Mouse (Mus musculus): ENCODE data around the gene Wdr44. TPM values are rescaled to one million over a fixed set of nuclear protein-coding genes. Genes with fewer than 3 reads are reported as not detected.
"Not testable (repeated sequence)": the region's sequence is repeated elsewhere in the genome, so short reads cannot be mapped to it uniquely, and the experiment has no call there.

Gene Wdr44
- polyA plus RNA-seq, 1 experiment, result 6.8 TPM

DNA sequence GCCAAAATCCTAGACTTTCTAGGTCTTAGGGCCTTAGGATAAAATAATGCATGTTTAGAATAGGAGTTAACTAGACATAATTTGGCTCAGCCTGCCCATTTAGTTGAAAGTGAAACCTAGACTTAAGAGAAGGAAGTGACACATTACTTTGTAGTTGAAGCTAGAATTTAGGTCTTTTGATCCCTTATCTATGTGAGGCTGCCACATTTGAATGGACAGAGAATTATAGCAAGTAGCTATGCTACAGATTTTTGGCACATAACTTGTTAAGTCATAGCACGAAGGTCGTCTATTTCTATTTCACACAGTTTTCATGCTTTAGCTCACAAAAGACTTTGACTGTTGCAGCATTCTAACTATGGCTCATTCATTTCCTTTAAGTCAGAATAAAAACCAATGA is 4.5 kb downstream of the Wdr44 start:
- DNase-seq (ENCODE audit: low read depth), result no peak
- no peak for TF ChIP-seq POLR2A (IDR thresholded peaks at IDR 0.05; ENCODE audit: borderline replicate concordance, extremely low read depth, insufficient read depth, insufficient read length, poor library complexity, severe bottlenecking)
- TF ChIP-seq CTCF (IDR thresholded peaks at IDR 0.05; ENCODE audit: borderline replicate concordance, extremely low read depth, insufficient read depth, insufficient read length), result no peak

DNA sequence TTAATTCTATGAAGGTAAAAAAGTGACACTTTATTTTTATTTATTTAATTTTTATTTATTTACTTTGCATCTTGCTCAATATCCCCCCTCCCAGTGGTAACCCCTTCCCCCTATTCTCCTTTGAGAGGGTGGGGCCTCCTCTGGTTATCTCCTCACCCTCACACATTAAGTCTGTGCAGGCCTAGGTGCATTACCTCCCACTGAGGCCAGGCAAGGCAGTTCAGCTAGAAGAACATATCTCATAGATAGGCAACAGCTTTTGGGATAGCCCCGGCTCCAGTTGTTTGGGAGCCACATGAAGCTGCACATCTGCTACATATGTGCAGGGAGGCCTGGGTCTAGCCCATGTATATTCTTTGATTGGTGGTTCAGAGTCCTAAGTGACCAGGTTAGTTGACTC is 6.2 kb downstream of the Wdr44 start:
- TF ChIP-seq CTCF (IDR thresholded peaks at IDR 0.05; ENCODE audit: borderline replicate concordance, extremely low read depth, insufficient read depth, insufficient read length) (no peak), POLR2A (IDR thresholded peaks at IDR 0.05; ENCODE audit: borderline replicate concordance, extremely low read depth, insufficient read depth, insufficient read length, poor library complexity, severe bottlenecking) (no peak)
- no peak for DNase-seq (ENCODE audit: low read depth)

DNA sequence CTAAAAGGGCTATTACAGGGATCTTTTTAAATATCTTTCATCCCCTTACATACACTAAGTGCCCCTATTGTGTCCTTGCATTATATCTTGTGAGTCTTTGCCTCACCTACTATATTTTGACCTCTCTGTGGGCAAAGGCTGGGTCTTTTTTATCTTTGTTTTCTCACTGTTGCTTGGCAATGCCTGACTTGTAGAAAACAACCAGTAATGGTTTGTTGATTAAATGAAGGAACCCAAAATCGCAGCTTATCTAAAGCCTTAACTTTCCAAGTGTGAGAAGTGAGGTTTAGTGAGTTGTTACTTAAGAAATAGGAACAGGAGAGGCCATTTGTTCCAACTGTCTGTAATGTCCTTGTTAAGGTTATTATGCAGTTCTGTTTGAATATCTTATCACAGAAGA is 24.4 kb downstream of the Wdr44 start:
- DNase-seq (ENCODE audit: low read depth), result no peak
- TF ChIP-seq POLR2A (IDR thresholded peaks at IDR 0.05; ENCODE audit: borderline replicate concordance, extremely low read depth, insufficient read depth, insufficient read length, poor library complexity, severe bottlenecking) (no peak), CTCF (IDR thresholded peaks at IDR 0.05; ENCODE audit: borderline replicate concordance, extremely low read depth, insufficient read depth, insufficient read length) (no peak)

DNA sequence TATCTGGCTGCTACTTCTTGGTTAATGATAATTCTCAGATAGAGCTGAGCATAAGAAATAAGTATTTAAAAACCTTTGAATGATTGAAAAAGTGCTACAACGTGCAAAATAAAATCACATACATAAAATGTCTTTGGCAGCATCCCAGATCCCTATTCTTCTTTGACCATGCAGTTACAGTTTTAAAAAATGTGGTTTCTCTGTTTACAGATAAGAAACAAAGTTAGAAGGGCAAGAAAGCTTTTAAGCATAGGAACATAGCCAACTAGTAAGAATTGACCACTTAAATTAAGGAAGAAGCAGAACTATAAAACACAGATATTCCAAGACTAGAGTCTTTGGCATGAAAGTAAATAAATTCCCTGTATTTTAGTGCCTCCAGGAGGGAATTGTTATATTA is 34.6 kb downstream of the Wdr44 start:
- DNase-seq (ENCODE audit: low read depth), result no peak
- no peak for TF ChIP-seq POLR2A (IDR thresholded peaks at IDR 0.05; ENCODE audit: borderline replicate concordance, extremely low read depth, insufficient read depth, insufficient read length, poor library complexity, severe bottlenecking)
- TF ChIP-seq CTCF (IDR thresholded peaks at IDR 0.05; ENCODE audit: borderline replicate concordance, extremely low read depth, insufficient read depth, insufficient read length), result no peak

DNA sequence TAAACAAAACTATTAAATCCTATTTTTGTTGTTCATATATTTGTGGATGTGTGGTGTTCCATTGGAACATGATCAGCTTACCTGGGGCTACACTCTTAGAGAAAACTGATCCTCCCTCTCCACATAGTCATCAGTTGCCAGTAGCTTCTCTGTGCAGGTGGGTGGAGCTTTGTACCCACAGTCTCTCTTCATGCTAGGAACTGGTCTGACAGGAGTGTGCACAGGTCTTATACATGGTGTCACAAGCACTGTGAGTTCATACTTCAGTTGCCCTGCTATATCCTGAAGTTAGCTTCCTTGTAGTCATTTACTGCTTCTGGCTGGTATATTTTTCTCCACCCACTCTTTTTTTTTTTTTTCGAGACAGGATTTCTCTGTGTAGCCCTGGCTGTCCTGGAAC is 61.8 kb downstream of the Wdr44 start:
- TF ChIP-seq POLR2A (IDR thresholded peaks at IDR 0.05; ENCODE audit: borderline replicate concordance, extremely low read depth, insufficient read depth, insufficient read length, poor library complexity, severe bottlenecking) (no peak), CTCF (IDR thresholded peaks at IDR 0.05; ENCODE audit: borderline replicate concordance, extremely low read depth, insufficient read depth, insufficient read length) (no peak)
- no peak for DNase-seq (ENCODE audit: low read depth)

DNA sequence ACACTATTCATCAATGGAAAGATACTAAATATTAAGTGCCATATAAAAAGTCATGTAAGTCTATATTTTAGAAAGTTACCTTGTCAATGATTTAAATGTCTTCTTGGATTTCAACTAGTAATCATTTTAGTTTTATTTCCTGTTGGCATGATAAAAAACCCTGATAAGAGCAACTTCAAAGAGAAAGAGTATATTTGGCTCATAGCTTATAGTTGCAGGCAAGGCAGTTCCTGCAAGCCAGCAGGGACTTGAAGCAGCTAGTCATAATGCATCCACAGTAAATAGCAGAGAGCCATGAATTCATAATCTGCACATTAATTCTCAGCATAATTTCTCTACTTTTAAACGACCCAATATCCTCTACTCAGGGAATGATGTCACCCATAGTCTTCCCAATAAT is 75.0 kb downstream of the Wdr44 start:
- DNase-seq (ENCODE audit: low read depth), result no peak

DNA sequence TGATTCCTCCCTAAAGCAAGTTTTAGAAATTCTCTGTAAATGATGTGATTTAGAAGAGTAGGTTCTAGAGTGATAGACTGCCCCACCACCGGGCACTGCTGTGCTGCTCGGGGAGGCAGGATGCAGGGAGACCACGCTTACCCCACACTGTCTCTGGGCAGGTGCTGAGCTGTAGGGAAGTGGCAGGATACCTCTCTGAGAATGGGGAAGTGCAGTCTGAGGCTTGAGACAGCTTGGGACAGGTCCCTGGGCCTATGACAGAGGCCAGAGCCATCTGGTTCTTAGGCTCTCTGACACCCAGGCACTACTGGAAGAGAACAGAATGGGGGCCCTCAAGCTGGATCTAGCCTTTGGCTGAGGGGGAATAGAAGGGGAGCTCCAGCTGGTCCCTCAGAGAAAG is 114.3 kb downstream of the Wdr44 start:
- TF ChIP-seq POLR2A (IDR thresholded peaks at IDR 0.05; ENCODE audit: borderline replicate concordance, extremely low read depth, insufficient read depth, insufficient read length, poor library complexity, severe bottlenecking) (no peak), CTCF (IDR thresholded peaks at IDR 0.05; ENCODE audit: borderline replicate concordance, extremely low read depth, insufficient read depth, insufficient read length) (no peak)
- no peak for DNase-seq (ENCODE audit: low read depth)

More for the DNA sequence above, 75.0 kb downstream of the Wdr44 start:
- TF ChIP-seq POLR2A (IDR thresholded peaks at IDR 0.05; ENCODE audit: borderline replicate concordance, extremely low read depth, insufficient read depth, insufficient read length, poor library complexity, severe bottlenecking), result no peak
- TF ChIP-seq CTCF (IDR thresholded peaks at IDR 0.05; ENCODE audit: borderline replicate concordance, extremely low read depth, insufficient read depth, insufficient read length), result no peak

DNA sequence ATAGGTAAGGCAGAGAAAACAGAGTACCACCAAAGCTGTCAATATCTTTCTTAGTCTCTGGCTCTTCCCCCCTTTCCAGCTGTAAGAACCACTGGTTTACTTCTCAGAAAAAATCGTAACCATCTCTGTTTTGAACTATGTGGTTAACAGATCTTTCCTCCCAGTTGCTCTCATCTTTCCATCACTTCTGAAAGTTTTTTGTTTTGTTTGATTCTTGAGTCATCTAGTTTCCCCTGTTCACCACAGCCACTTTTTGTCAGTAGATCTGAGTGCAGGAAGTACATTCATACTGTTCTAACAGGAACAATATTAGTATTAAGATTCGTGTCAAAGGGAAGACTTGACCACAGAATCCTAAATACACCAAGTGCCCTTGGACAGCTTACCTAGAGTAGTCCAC is 117.5 kb downstream of the Wdr44 start:
- TF ChIP-seq CTCF (IDR thresholded peaks at IDR 0.05; ENCODE audit: borderline replicate concordance, extremely low read depth, insufficient read depth, insufficient read length) (no peak), POLR2A (IDR thresholded peaks at IDR 0.05; ENCODE audit: borderline replicate concordance, extremely low read depth, insufficient read depth, insufficient read length, poor library complexity, severe bottlenecking) (no peak)
- DNase-seq (ENCODE audit: low read depth), result no peak

DNA sequence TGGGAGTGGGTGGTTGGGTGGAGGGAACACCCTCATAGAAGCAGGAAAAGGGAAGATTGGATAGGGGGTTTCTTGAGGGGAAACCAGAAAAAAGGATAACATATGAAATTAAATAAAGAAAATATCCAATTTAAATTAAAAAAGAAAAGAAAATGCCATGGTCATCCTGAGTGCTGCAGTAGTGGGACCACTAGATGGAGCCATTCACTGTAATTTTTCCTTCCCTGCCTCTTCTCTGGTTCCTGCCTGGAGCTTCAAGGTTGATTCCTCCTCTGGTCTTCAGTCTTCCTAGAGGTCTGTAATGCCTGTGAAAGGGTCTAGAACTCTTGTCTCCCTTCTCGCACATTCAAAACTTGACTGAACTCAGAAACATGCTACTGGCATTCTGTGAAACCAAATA is 120.4 kb downstream of the Wdr44 start:
- DNase-seq (ENCODE audit: low read depth), result not testable (repeated sequence)

DNA sequence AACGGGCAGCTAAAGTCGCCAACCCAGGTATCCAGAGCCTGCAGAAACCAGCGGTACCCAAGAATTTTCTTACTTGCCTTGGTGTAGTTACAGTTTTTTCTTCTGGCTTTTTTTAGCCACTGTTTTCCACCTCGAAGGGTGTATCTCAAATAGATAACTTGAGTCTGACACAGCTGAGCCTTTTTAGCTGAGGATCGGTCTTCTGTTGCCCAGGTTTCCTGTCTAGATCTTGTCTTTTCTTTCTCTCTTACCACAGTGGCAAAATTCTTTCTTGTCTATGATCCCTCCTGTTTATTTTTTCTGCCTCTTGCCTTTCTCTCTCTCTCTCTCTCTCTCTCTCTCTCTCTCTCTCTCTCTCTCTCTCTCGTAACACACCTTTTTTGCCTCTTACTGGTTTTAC is 130.0 kb downstream of the Wdr44 start:
- not testable (repeated sequence) for DNase-seq (ENCODE audit: low read depth)

DNA sequence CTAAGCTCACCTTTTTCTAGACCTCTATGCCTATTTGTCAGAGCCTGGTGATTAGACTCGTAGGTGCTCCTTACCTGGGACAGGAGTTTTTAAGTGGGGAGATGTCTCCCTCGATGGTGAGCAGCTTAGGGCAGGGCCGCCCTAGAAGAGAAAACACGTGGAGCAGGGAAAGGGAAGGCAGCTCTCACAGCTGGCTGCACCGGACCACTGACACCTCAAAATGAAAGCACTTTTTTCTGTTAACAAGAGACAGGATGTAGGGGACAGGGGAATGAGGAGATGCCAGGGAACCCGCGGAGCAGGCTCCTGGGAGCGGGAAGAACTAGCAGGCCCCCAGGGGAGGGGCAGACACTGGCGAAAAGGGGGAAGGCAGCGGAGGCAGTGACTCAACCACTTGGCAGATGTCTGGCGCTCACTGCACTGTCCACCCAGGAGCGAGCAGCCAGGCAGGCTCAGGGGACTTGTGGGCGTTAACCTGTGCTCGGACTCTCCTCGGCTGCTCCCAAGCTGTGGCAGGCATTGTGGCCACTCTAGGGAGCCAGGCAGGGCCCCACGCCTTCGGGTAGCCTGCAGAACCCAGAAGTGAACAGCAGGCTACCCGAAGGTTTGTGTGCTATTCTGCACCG is 130.7 kb downstream of the Wdr44 start:
- no peak for TF ChIP-seq CTCF (IDR thresholded peaks at IDR 0.05; ENCODE audit: borderline replicate concordance, extremely low read depth, insufficient read depth, insufficient read length)
- no peak for TF ChIP-seq POLR2A (IDR thresholded peaks at IDR 0.05; ENCODE audit: borderline replicate concordance, extremely low read depth, insufficient read depth, insufficient read length, poor library complexity, severe bottlenecking)
- DNase-seq (ENCODE audit: low read depth), result no peak

DNA sequence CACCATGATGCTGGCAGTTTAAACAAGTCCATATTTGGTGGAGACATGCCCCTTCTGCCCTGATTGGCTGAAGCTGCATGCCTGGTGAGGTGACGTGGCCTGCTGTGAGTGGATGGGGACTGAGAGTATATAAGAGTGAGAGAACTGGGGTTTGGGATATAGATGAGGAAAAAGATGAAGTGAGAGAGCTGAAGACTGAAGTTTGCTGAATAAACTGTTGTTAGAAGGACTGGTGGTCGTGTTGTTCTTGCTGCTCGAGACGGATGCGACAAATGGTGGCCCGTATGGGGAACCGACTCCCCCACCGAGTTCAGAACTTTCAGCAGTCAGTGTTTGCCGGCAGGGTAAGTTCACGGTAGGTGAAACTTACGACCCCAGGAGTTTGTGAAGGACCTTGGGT is 140.9 kb downstream of the Wdr44 start:
- not testable (repeated sequence) for DNase-seq (ENCODE audit: low read depth)

DNA sequence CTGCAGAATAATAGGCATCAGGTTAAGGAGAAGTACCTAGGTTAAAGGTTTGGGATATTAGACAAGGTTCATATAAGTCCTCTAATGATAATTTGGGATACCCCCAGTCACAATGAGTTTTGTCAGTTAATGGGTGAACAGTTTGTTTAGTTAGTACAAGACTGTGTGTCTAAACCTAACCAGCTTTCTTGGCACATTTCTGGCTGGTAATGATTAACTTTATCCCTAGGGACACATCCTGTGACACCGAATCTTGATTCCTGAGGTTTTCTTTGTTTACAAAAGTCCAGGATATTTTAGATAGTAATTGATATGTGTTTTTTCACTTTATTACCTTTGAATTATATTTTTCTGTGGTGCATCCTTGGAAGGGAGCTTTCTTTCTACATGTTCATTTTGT is 148.1 kb downstream of the Wdr44 start:
- DNase-seq (ENCODE audit: low read depth), result no peak
- TF ChIP-seq CTCF (IDR thresholded peaks at IDR 0.05; ENCODE audit: borderline replicate concordance, extremely low read depth, insufficient read depth, insufficient read length) (no peak), POLR2A (IDR thresholded peaks at IDR 0.05; ENCODE audit: borderline replicate concordance, extremely low read depth, insufficient read depth, insufficient read length, poor library complexity, severe bottlenecking) (no peak)

Other genes with a start within 250 kb of the Wdr44 start
- not detected in 2 replicates for gene Gm4907, start 189.5 kb downstream of the Wdr44 start, polyA plus RNA-seq (2012; rRNA removed)